Mouse (Mus musculus): ENCODE data around the gene Mcm7. TPM values are rescaled to one million over a fixed set of nuclear protein-coding genes. Genes with fewer than 3 reads are reported as not detected.

Gene Mcm7
- total and polyA plus RNA-seq, 3 experiments, result 104 to 390 (median 187) TPM

DNA sequence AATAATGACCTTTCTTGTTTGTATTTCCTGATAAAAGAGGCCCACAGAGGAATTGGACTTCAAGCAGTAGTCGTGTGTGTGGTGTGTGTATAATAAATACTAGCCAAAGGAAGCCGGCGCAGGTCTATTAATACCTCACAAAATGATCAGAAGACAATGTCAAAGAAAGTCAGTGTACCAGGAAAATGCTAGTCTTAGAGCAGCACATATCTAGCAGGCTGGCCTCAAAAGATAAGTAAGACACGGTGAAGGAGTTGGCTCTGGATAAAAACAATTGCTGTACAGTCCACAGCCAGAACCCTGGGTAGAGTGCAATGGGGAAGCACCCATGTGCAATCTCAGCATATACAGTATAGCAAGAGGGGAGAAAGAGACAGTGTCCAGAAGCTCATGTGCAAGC, 35.0 kb downstream of the Mcm7 start:
- ATAC-seq (ENCODE audit: extremely low read depth, insufficient number of reproducible peaks, low FRiP score, poor library complexity, severe bottlenecking) (no peak), DNase-seq (ENCODE audit: low spot score) (no peak)
- Histone ChIP-seq H3K4me3 (ENCODE audit: low read depth, low read length) (no peak overlapping the region), H3K9me3 (replicated peaks) (no peaks in the 10 kb centered on the region), H3K4me1 (ENCODE audit: insufficient read depth, low read depth, low read length) (peaks cover 10% of the 10 kb centered on the region; the same call in 1 of the 2 replicates), H3K27me3 (ENCODE audit: insufficient read depth, low read length) (no peaks in the 10 kb centered on the region), H3K36me3 (replicated peaks) (peaks cover 33% of the 10 kb centered on the region)
- TF ChIP-seq CTCF (IDR thresholded peaks at IDR 0.05; ENCODE audit: low read depth, low read length), result no peak
- TF ChIP-seq TAL1 (conservative IDR thresholded peaks at IDR 0.05; ENCODE audit: low read depth, low read length), result no peak
- TF ChIP-seq GATA2 (IDR thresholded peaks at IDR 0.05; ENCODE audit: borderline replicate concordance, low read depth, low read length), result no peak
- TF ChIP-seq POLR2AphosphoS5 (IDR thresholded peaks at IDR 0.05; ENCODE audit: insufficient replicate concordance, low read depth, low read length), result no peak
- TF ChIP-seq GATA1 (IDR thresholded peaks at IDR 0.05; ENCODE audit: borderline replicate concordance, low read length), result no peak

DNA sequence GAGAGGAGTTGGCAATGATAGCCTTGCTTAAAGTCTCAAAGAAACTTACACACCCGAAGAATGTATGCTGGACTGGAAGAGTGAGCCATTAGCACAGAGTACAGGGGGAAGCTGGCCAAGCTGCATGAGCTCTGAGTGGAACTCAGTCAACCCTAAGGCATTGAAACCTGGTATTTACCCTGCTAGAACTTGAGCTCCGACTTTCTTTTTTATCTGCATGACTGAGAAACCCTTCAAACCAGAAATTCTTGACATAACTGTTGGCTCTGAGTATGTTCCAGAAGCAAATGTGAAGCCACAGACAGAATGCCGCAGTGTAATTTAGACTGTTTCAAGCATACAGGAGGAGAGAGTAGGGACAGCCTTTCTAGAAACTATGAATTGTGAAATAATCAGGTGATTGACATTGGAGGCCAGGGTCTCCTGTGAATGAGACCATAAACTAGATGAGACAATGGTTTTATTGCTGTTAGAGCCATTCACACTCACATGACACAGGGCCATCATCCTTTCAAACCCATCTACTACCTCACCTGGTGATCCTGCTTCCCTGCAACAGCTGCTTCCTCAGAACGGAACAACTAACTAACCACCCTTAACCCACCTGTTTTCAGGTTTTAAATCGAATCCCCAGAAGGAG, 39.7 kb downstream of the Mcm7 start:
- Histone ChIP-seq H3K4me1 (ENCODE audit: insufficient read depth, low read depth, low read length) (0 out of 2 replicates have a peak, but pooled peaks cover 2% of the 10 kb centered on the region), H3K9me3 (replicated peaks) (no peaks in the 10 kb centered on the region), H3K4me3 (ENCODE audit: low read depth, low read length) (no peak overlapping the region), H3K27me3 (ENCODE audit: insufficient read depth, low read length) (no peaks in the 10 kb centered on the region), H3K36me3 (replicated peaks) (peaks cover 71% of the 10 kb centered on the region)
- TF ChIP-seq CTCF (IDR thresholded peaks at IDR 0.05; ENCODE audit: low read depth, low read length) (no peak), POLR2AphosphoS5 (IDR thresholded peaks at IDR 0.05; ENCODE audit: insufficient replicate concordance, low read depth, low read length) (no peak), GATA1 (IDR thresholded peaks at IDR 0.05; ENCODE audit: borderline replicate concordance, low read length) (no peak), GATA2 (IDR thresholded peaks at IDR 0.05; ENCODE audit: borderline replicate concordance, low read depth, low read length) (no peak), TAL1 (conservative IDR thresholded peaks at IDR 0.05; ENCODE audit: low read depth, low read length) (no peak)
- DNase-seq (ENCODE audit: low spot score) (no peak), ATAC-seq (ENCODE audit: extremely low read depth, insufficient number of reproducible peaks, low FRiP score, poor library complexity, severe bottlenecking) (no peak)

GRCm38 (mm10) chr5:138118041-138118440, 54.2 kb downstream of the Mcm7 start:
- Histone ChIP-seq H3K27me3 (ENCODE audit: insufficient read depth, low read length) (peaks cover 5% of the 10 kb centered on the region; the same call in 1 of the 2 replicates), H3K4me1 (ENCODE audit: insufficient read depth, low read depth, low read length) (peaks cover 21% of the 10 kb centered on the region), H3K9me3 (replicated peaks) (no peaks in the 10 kb centered on the region), H3K36me3 (replicated peaks) (peaks cover 11% of the 10 kb centered on the region), H3K4me3 (ENCODE audit: low read depth, low read length) (peak overlapping the region; percentile 79; the same call in 1 of the 2 replicates)
- ATAC-seq (ENCODE audit: extremely low read depth, insufficient number of reproducible peaks, low FRiP score, poor library complexity, severe bottlenecking), result no peak
- no peak for TF ChIP-seq POLR2AphosphoS5 (IDR thresholded peaks at IDR 0.05; ENCODE audit: insufficient replicate concordance, low read depth, low read length)
- TF ChIP-seq GATA2 (IDR thresholded peaks at IDR 0.05; ENCODE audit: borderline replicate concordance, low read depth, low read length), result no peak
- TF ChIP-seq TAL1 (conservative IDR thresholded peaks at IDR 0.05; ENCODE audit: low read depth, low read length), result no peak
- no peak for TF ChIP-seq CTCF (IDR thresholded peaks at IDR 0.05; ENCODE audit: low read depth, low read length)
- no peak for DNase-seq (ENCODE audit: low spot score)

- H3K27me3 ChIP-seq (ENCODE audit: insufficient read depth, low read length), result peaks cover 5% of the 10 kb centered on the region; the same call in 1 of the 2 replicates
- DNase-seq (ENCODE audit: low spot score) (no peak), ATAC-seq (ENCODE audit: extremely low read depth, insufficient number of reproducible peaks, low FRiP score, poor library complexity, severe bottlenecking) (no peak)
- peak overlapping the region; percentile 79 for H3K4me3 ChIP-seq (ENCODE audit: low read depth, low read length)
- peaks cover 21% of the 10 kb centered on the region for H3K4me1 ChIP-seq (ENCODE audit: insufficient read depth, low read depth, low read length)
- H3K36me3 ChIP-seq (replicated peaks), result peaks cover 9% of the 10 kb centered on the region
- no peaks in the 10 kb centered on the region for H3K9me3 ChIP-seq (replicated peaks)
- no peak for TF ChIP-seq CTCF (IDR thresholded peaks at IDR 0.05; ENCODE audit: low read depth, low read length)
- TF ChIP-seq POLR2AphosphoS5 (IDR thresholded peaks at IDR 0.05; ENCODE audit: insufficient replicate concordance, low read depth, low read length), result no peak
- no peak for TF ChIP-seq TAL1 (conservative IDR thresholded peaks at IDR 0.05; ENCODE audit: low read depth, low read length)
- TF ChIP-seq GATA1 (IDR thresholded peaks at IDR 0.05; ENCODE audit: borderline replicate concordance, low read length), result no peak
- no peak for TF ChIP-seq GATA2 (IDR thresholded peaks at IDR 0.05; ENCODE audit: borderline replicate concordance, low read depth, low read length)
These were observed 54.8 kb downstream of the Mcm7 start for GRCm38 (mm10) chr5:138117199-138118015.

GRCm38 (mm10) chr5:138116255-138117198, 55.7 kb downstream of the Mcm7 start, which contains the start of gene Zscan21:
TSS of gene Zscan21 (plus strand) at chr5:138116903.
- H3K36me3 ChIP-seq (replicated peaks), result peaks cover 9% of the 10 kb centered on the region
- H3K4me3 ChIP-seq (ENCODE audit: low read depth, low read length), result peak within 1 kb of the TSS; percentile 79
- ATAC-seq (ENCODE audit: extremely low read depth, insufficient number of reproducible peaks, low FRiP score, poor library complexity, severe bottlenecking), result peak; percentile 97
- no peaks in the 10 kb centered on the region for H3K9me3 ChIP-seq (replicated peaks)
- H3K27me3 ChIP-seq (ENCODE audit: insufficient read depth, low read length), result peaks cover 5% of the 10 kb centered on the region; the same call in 1 of the 2 replicates
- peaks cover 21% of the 10 kb centered on the region for H3K4me1 ChIP-seq (ENCODE audit: insufficient read depth, low read depth, low read length)
- no peak for TF ChIP-seq CTCF (IDR thresholded peaks at IDR 0.05; ENCODE audit: low read depth, low read length)
- no peak for TF ChIP-seq TAL1 (conservative IDR thresholded peaks at IDR 0.05; ENCODE audit: low read depth, low read length)
- no peak for TF ChIP-seq POLR2AphosphoS5 (IDR thresholded peaks at IDR 0.05; ENCODE audit: insufficient replicate concordance, low read depth, low read length)
- no peak for TF ChIP-seq GATA1 (IDR thresholded peaks at IDR 0.05; ENCODE audit: borderline replicate concordance, low read length)
- no peak for TF ChIP-seq GATA2 (IDR thresholded peaks at IDR 0.05; ENCODE audit: borderline replicate concordance, low read depth, low read length)
- peak; percentile 91 for DNase-seq (ENCODE audit: low spot score)

Other genes with a start within 250 kb of the Mcm7 start
Only the 20 nearest of the 21 such genes appear.
- gene Azgp1, start 190.9 kb downstream of the Mcm7 start, total RNA-seq (2014; fragmentation: Nextera tagmentation), result not detected in 2 replicates
- not detected in 2 replicates for gene Azgp1, start 190.9 kb downstream of the Mcm7 start, total RNA-seq (2017)
- not detected in 2 replicates for gene Azgp1, start 190.9 kb downstream of the Mcm7 start, polyA plus RNA-seq (2012)
- not detected in 2 replicates for gene Smok3a, start 151.2 kb downstream of the Mcm7 start, total RNA-seq (2014; fragmentation: Nextera tagmentation)
- gene Smok3a, start 151.2 kb downstream of the Mcm7 start, total RNA-seq (2017), result 0.22 TPM in 1 of 2 replicates, not detected in the other
- not detected in 2 replicates for gene Smok3a, start 151.2 kb downstream of the Mcm7 start, polyA plus RNA-seq (2012)
- not detected in 2 replicates for gene Smok3b, start 151.0 kb downstream of the Mcm7 start, total RNA-seq (2014; fragmentation: Nextera tagmentation)
- not detected in 2 replicates for gene Smok3b, start 151.0 kb downstream of the Mcm7 start, total RNA-seq (2017)
- gene Smok3b, start 151.0 kb downstream of the Mcm7 start, polyA plus RNA-seq (2012), result not detected in 2 replicates
- not detected in 2 replicates for gene Smok3c, start 119.2 kb downstream of the Mcm7 start, total RNA-seq (2014; fragmentation: Nextera tagmentation)
- gene Smok3c, start 119.2 kb downstream of the Mcm7 start, total RNA-seq (2017), result 0.11 TPM in 1 of 2 replicates, not detected in the other
- not detected in 2 replicates for gene Smok3c, start 119.2 kb downstream of the Mcm7 start, polyA plus RNA-seq (2012)
- 57.8 and 66.5 TPM in 2 replicates for gene Zkscan1, start 87.3 kb downstream of the Mcm7 start, total RNA-seq (2014; fragmentation: Nextera tagmentation)
- 22.2 and 26.7 TPM in 2 replicates for gene Zkscan1, start 87.3 kb downstream of the Mcm7 start, total RNA-seq (2017)
- 2.0 and 2.4 TPM in 2 replicates for gene Zkscan1, start 87.3 kb downstream of the Mcm7 start, polyA plus RNA-seq (2012)
- gene Zscan21, start 55.5 kb downstream of the Mcm7 start, total RNA-seq (2014; fragmentation: Nextera tagmentation), result 24.5 and 33.7 TPM in 2 replicates
- 14.1 and 15.6 TPM in 2 replicates for gene Zscan21, start 55.5 kb downstream of the Mcm7 start, total RNA-seq (2017)
- 1.2 and 2.8 TPM in 2 replicates for gene Zscan21, start 55.5 kb downstream of the Mcm7 start, polyA plus RNA-seq (2012)
- gene Zfp113, start 16.7 kb downstream of the Mcm7 start, total RNA-seq (2014; fragmentation: Nextera tagmentation), result 22.2 and 23.7 TPM in 2 replicates
- gene Zfp113, start 16.7 kb downstream of the Mcm7 start, total RNA-seq (2017), result 8.0 and 8.5 TPM in 2 replicates
- 0.36 and 0.66 TPM in 2 replicates for gene Zfp113, start 16.7 kb downstream of the Mcm7 start, polyA plus RNA-seq (2012)
- gene Cops6, start 11.4 kb downstream of the Mcm7 start, total RNA-seq (2014; fragmentation: Nextera tagmentation), result 148 and 206 TPM in 2 replicates
- 45.0 and 48.7 TPM in 2 replicates for gene Cops6, start 11.4 kb downstream of the Mcm7 start, total RNA-seq (2017)
- gene Cops6, start 11.4 kb downstream of the Mcm7 start, polyA plus RNA-seq (2012), result 104 and 107 TPM in 2 replicates
- 20.4 and 21.1 TPM in 2 replicates for gene Ap4m1, start 420 bp downstream of the Mcm7 start, total RNA-seq (2014; fragmentation: Nextera tagmentation)
- gene Ap4m1, start 420 bp downstream of the Mcm7 start, total RNA-seq (2017), result 26.7 and 29.2 TPM in 2 replicates
- gene Ap4m1, start 420 bp downstream of the Mcm7 start, polyA plus RNA-seq (2012), result 12.7 and 22.6 TPM in 2 replicates
- gene Taf6, start 15.0 kb upstream of the Mcm7 start, total RNA-seq (2014; fragmentation: Nextera tagmentation), result 69.4 and 73.0 TPM in 2 replicates
- 45.7 and 48.8 TPM in 2 replicates for gene Taf6, start 15.0 kb upstream of the Mcm7 start, total RNA-seq (2017)
- 33.2 and 34.8 TPM in 2 replicates for gene Taf6, start 15.0 kb upstream of the Mcm7 start, polyA plus RNA-seq (2012)
- gene Cnpy4, start 15.1 kb upstream of the Mcm7 start, total RNA-seq (2014; fragmentation: Nextera tagmentation), result 10.7 and 20.2 TPM in 2 replicates
- 31.1 and 31.5 TPM in 2 replicates for gene Cnpy4, start 15.1 kb upstream of the Mcm7 start, total RNA-seq (2017)
- 1.0 and 1.3 TPM in 2 replicates for gene Cnpy4, start 15.1 kb upstream of the Mcm7 start, polyA plus RNA-seq (2012)
- 1.7 and 2.1 TPM in 2 replicates for gene Mblac1, start 21.9 kb upstream of the Mcm7 start, total RNA-seq (2014; fragmentation: Nextera tagmentation)
- gene Mblac1, start 21.9 kb upstream of the Mcm7 start, total RNA-seq (2017), result 3.8 and 4.2 TPM in 2 replicates
- gene Mblac1, start 21.9 kb upstream of the Mcm7 start, polyA plus RNA-seq (2012), result 2.5 TPM in 2 replicates
- gene Nxpe5, start 53.5 kb upstream of the Mcm7 start, total RNA-seq (2014; fragmentation: Nextera tagmentation), result not detected in 2 replicates
- 0.12 and 0.38 TPM in 2 replicates for gene Nxpe5, start 53.5 kb upstream of the Mcm7 start, total RNA-seq (2017)
- gene Nxpe5, start 53.5 kb upstream of the Mcm7 start, polyA plus RNA-seq (2012), result not detected in 2 replicates
- gene Lamtor4, start 83.1 kb upstream of the Mcm7 start, total RNA-seq (2014; fragmentation: Nextera tagmentation), result 13.3 and 14.5 TPM in 2 replicates
- gene Lamtor4, start 83.1 kb upstream of the Mcm7 start, total RNA-seq (2017), result 22.9 and 33.1 TPM in 2 replicates
- gene Lamtor4, start 83.1 kb upstream of the Mcm7 start, polyA plus RNA-seq (2012), result 51.8 and 51.9 TPM in 2 replicates
- gene BC037034, start 91.6 kb upstream of the Mcm7 start, total RNA-seq (2014; fragmentation: Nextera tagmentation), result 35.6 and 41.8 TPM in 2 replicates
- 24.6 and 33.0 TPM in 2 replicates for gene BC037034, start 91.6 kb upstream of the Mcm7 start, total RNA-seq (2017)
- 139 and 151 TPM in 2 replicates for gene BC037034, start 91.6 kb upstream of the Mcm7 start, polyA plus RNA-seq (2012)
- gene Gal3st4, start 100.4 kb upstream of the Mcm7 start, total RNA-seq (2014; fragmentation: Nextera tagmentation), result not detected in 2 replicates
- gene Gal3st4, start 100.4 kb upstream of the Mcm7 start, total RNA-seq (2017), result 0.06 and 0.27 TPM in 2 replicates
- not detected in 2 replicates for gene Gal3st4, start 100.4 kb upstream of the Mcm7 start, polyA plus RNA-seq (2012)
- not detected in 2 replicates for gene Gm43720, start 107.5 kb upstream of the Mcm7 start, total RNA-seq (2014; fragmentation: Nextera tagmentation)
- 0.05 and 0.06 TPM in 2 replicates for gene Gm43720, start 107.5 kb upstream of the Mcm7 start, total RNA-seq (2017)
- not detected in 2 replicates for gene Gm43720, start 107.5 kb upstream of the Mcm7 start, polyA plus RNA-seq (2012)
- not detected in 2 replicates for gene Gpc2, start 107.6 kb upstream of the Mcm7 start, total RNA-seq (2014; fragmentation: Nextera tagmentation)
- 0.06 TPM in 1 of 2 replicates, not detected in the other for gene Gpc2, start 107.6 kb upstream of the Mcm7 start, total RNA-seq (2017)
- gene Gpc2, start 107.6 kb upstream of the Mcm7 start, polyA plus RNA-seq (2012), result not detected in 2 replicates
- 3.8 TPM in 1 of 2 replicates, not detected in the other for gene Stag3, start 107.8 kb upstream of the Mcm7 start, total RNA-seq (2014; fragmentation: Nextera tagmentation)
- gene Stag3, start 107.8 kb upstream of the Mcm7 start, total RNA-seq (2017), result 0.06 and 0.44 TPM in 2 replicates
- not detected in 2 replicates for gene Stag3, start 107.8 kb upstream of the Mcm7 start, polyA plus RNA-seq (2012)
- gene Pvrig, start 169.5 kb upstream of the Mcm7 start, total RNA-seq (2014; fragmentation: Nextera tagmentation), result not detected in 2 replicates
- gene Pvrig, start 169.5 kb upstream of the Mcm7 start, total RNA-seq (2017), result not detected in 2 replicates
- not detected in 2 replicates for gene Pvrig, start 169.5 kb upstream of the Mcm7 start, polyA plus RNA-seq (2012)